Mouse (Mus musculus): ENCODE measurements around the gene Ptprt. TPM values are rescaled to one million over a fixed set of nuclear protein-coding genes. Genes with fewer than 3 reads are reported as not detected.
"Not testable (repeated sequence)": the region's sequence is repeated elsewhere in the genome, so short reads cannot be mapped to it uniquely, and the experiment has no call there.

Ptprt gene
- total RNA-seq, 2 experiments from 2014 or later: 0.08 to 0.33 TPM

DNA sequence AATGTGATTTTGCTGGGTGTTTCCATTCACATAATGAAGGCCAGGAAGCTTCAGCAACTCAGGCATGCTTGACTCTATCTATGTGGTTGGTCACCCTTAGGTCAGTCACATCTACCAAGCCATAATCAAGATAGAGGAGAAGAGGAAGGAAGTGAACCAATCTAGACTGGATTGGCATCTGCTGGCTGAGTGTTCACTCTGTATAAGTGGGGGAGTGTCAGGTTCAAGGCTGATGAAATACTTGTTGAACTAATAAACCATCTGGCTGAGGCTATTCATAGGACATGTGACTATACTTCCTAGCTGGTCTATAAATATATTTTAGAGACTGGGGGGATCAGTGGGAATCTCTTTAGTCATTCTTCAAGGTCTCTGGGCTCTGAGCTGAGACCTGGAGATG, 1086.5 kb downstream of the Ptprt start:
- DNase-seq: no peak
- intact Hi-C loops (cut with DNase I): no loop called here

- intact Hi-C loops (cut with DNase I): no loop called here
Measured at GRCm38 (mm10) chr2:161572201-161572600, 1088.7 kb downstream of the Ptprt start.

GRCm38 (mm10) chr2:161570236-161570995, 1090.5 kb downstream of the Ptprt start:
- intact Hi-C loops (cut with DNase I): no loop called here
- DNase-seq: peak; percentile 2 to 20

More at GRCm38 (mm10) chr2:161572201-161572600, 1088.7 kb downstream of the Ptprt start:
- no peak for DNase-seq

DNA sequence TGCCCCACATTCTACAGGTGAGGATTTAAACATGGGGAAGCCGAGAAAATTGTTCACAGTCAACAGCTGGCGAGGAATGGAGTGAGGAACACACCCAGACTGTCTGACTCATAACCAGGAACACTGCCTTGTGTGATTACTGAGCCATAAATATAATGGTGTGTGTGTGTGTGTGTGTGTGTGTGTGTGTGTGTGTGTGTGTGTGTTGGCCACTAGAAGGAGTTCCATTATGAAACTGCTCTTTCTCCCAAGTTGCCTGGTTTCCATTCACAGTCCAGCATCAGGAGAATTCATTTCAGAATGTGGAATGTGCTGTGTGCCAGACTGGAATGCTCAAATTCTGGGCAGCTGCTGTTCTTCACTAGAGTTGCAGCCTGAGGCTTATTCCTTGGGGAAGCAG, 1099.4 kb downstream of the Ptprt start:
- intact Hi-C loops (cut with DNase I): no loop called here
- DNase-seq: peak; percentile 3 to 8

DNA sequence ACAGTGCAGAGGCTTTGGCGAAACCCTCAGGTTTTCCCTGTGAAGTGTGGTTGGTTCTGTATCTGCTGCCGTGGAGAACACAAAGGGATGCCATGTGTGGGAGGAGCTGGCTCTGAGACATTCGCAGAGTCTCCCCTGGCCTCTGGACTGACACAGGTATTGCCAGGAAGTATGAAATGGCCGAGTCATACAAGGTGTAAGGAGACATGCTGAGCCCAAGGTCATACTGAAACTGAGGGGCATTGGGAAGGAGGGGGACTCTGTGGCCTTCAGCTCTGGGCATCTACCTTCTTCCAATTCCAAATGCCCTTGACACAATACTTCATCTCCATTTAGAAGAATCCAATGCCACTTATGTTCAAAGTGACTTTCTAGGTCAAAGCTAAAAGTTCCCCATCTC, 1103.1 kb downstream of the Ptprt start:
- DNase-seq: no peak
- intact Hi-C loops (cut with DNase I): no loop called here

DNA sequence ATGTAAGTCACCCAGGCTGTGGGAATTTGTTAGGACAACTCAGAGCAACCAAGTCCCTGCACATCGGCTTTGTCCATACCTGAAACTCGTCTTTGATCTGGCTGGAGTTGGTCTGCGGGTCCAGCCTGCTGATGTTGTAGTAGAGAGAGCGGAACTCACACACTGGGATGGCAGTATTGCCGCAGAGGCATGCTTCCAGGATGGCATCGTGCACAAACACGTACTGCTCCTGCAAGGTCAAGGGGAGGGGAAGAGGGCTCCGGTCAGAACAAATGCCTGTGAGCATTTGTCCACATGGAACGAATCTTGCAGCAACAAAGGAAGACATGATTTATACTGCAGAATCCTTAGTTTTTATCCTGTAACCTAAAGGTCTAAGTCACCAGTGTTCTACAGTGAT, 1107.3 kb downstream of the Ptprt start:
- intact Hi-C loops (cut with DNase I): no loop called here
- no peak for DNase-seq

DNA sequence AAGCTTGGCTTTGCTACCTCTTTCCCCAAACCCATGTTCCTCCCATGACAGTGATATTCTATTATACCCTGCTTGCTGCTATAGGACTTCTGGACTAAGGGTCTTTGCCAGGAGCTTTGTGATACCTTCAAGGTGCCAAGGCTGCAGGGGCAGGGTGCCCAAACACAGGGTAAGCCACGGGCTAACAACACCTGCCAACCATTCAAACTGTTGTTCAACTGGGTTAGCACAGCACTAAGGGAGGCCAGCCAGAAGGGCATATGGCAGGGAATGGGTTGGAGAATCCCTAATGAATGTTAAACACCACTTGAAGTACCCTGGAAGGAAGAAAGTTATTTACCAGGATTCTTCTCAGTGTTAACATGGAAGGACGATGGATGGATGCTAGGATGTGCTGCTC, 1108.9 kb downstream of the Ptprt start:
- intact Hi-C loops (cut with DNase I): no loop called here

DNA sequence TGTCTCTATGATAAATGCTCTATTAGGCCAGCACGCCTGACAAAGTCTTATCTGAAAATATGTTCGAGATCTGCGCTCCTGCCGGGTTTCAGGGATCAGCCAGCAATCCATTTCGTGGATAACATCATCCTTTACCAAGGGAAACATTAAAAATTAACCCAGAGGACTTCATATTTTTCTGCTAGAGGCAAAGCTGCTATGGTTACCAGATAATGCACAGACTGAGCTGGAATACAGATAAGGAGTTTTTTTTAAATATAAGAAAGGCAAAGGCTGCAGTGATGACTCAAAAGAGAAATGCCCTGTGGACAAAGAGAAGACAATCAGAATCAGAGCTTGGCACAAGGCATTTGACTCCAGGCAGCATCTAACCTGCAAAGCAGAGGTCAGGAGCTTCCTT, 1111.4 kb downstream of the Ptprt start:
- no peak for DNase-seq
- intact Hi-C loops (cut with DNase I): no loop called here

More for the DNA sequence above, 1108.9 kb downstream of the Ptprt start:
- DNase-seq: no peak

DNA sequence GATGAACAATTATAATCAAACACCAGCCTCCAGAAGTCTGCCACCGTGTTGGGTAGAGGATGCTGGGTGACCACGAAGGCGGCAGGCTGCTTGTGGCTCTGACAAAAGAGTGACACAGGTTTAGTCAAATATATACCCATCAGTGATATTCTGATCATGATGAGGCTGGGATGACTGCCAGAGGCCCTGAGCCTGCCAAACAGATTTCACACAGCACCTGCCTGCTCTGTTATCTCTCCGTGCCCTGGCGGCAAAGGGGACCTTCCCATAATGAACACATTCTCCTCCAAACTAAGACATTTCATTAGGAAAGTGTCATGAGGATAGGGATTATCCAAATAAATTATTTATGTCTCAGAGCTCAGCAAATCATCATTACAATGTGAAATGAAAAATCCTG, 1113.6 kb downstream of the Ptprt start:
- DNase-seq: no peak
- intact Hi-C loops (cut with DNase I): no loop called here

DNA sequence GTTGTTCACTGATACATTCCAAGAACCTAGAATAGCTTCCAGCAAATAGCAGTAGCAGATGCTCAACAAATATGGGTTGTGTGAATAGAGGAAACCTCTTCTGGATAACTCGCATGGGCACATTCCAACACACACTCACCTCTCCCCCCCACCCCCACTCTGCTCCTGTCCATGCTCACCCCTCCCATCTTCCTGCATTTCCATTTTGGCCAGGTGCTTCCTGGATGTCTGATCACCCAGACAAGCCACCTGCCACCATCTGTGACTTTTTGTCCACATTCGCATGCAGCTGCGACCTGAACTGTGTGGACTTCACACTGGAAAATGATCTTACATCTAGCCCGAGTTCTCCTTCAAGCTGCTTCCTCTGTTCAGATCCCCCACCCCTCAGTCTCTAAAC, 1115.5 kb downstream of the Ptprt start:
- intact Hi-C loops (cut with DNase I): no loop called here
- no peak for DNase-seq

GRCm38 (mm10) chr2:161534151-161534550, 1126.8 kb downstream of the Ptprt start:
- intact Hi-C loops (cut with DNase I): no loop called here
- DNase-seq: no peak

DNA sequence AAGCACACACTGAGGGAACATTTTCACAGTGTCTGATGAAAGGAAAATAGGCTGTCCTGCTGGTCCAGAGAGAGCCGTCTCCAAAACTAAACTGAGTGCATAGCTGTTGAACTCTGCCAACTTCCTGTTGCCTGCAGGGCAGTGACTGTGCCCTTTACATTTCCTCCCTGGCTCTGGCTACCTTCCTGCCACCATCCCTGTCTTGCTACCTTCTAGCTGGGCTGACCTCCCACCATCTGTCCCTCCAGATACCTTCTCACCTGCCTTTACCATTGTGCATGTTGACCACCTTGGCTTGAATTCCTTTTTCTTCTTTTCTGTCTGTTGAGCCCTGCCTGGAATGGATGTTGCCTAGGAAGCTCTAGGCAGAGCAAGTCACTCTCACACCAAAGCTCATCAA, 1133.8 kb downstream of the Ptprt start:
- intact Hi-C loops (cut with DNase I): no loop called here
- no peak for DNase-seq

GRCm38 (mm10) chr2:161519671-161520070, 1141.3 kb downstream of the Ptprt start:
- intact Hi-C loops (cut with DNase I): no loop called here
- no peak for DNase-seq

DNA sequence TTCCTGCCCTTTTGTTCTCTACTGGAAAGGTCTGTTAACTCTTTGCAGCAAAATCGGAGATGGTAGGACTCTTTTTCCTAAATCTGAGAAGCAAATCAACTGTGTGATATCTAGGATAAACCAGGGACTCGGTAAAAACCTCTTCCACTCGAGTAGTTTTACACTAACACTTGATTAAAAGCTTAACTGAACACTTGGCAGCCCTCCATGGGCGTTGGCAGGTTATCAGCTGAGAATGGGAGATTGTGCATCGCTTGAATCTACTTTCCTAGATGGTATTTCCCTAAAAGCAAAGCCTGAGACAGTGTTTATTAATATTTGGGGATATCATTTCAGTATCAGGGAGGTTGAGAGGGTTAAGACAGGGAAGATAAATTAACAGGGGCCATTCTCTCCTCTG, 1144.0 kb downstream of the Ptprt start:
- intact Hi-C loops (cut with DNase I): no loop called here
- DNase-seq: peak in 1 of 2 experiments; percentile 37

- intact Hi-C loops (cut with DNase I): no loop called here
- no peak for DNase-seq
Measured at GRCm38 (mm10) chr2:161513256-161513655, 1147.7 kb downstream of the Ptprt start.

GRCm38 (mm10) chr2:161511880-161512570, 1148.9 kb downstream of the Ptprt start:
- DNase-seq; intact Hi-C loops (cut with DNase I): not testable (repeated sequence)

DNA sequence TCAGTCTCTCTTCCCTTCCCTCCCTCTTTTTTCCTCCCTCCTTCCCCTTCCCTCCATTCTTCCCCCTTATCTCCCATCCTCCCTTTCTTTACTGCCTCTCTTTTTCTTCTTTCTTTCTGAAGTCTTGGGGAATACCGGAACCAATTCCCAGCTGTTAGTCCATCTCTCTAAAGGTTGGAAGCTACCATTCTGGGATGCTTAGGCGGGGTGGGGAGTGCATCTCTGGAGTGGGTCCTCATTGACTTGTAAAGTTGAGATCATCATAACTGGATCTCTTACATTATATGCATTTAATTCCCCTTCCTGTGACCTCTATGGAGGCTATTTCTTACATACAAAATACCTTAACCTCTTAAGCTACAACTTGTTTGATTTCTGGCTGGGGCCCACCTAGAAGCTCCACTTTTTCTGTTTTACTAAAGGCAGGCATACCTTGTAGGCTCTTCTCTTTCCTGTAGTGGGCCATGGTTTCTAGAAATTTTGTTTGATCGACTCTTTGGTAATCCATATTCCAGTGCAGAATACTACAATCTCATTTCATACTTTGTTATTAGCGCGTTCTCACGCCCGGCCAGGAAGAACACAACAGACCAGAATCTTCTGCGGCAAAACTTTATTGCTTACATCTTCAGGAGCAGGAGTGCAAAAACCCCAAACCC, 1149.7 kb downstream of the Ptprt start:
- intact Hi-C loops (cut with DNase I): no loop called here
- no peak for DNase-seq

- intact Hi-C loops (cut with DNase I): no loop called here
- DNase-seq: no peak
Measured at GRCm38 (mm10) chr2:161499097-161499899, 1161.6 kb downstream of the Ptprt start.

- intact Hi-C loops (cut with DNase I): no loop called here
- DNase-seq: no peak
Measured at GRCm38 (mm10) chr2:161498449-161499096, 1162.4 kb downstream of the Ptprt start.

- intact Hi-C loops (cut with DNase I): no loop called here
- no peak for DNase-seq
Measured at GRCm38 (mm10) chr2:161481741-161482140, 1179.2 kb downstream of the Ptprt start.

All from heart, postnatal 36 days (tissue).